Mouse (Mus musculus) ES-E14 (cell line): ENCODE measurements around the gene Sele. TPM values are rescaled to one million over a fixed set of nuclear protein-coding genes. Genes with fewer than 3 reads are reported as not detected.
"Not testable (repeated sequence)": the region's sequence is repeated elsewhere in the genome, so short reads cannot be mapped to it uniquely, and the experiment has no call there.

Experiments used
- DNase-seq: peaks from one replicate; pipeline ENCODE4 v3.0.0-alpha.2; 2013; ENCODE audit warnings: low read depth, low spot score
- H3K27ac ChIP-seq: 2 replicates; pipeline ENCODE4 v1.5.1; 2012; ENCODE audit warnings: low read depth, mild to moderate bottlenecking, low read length, moderate library complexity, mixed read lengths; ENCODE audit not compliant: poor library complexity, insufficient read depth, severe bottlenecking
- H3K36me3 ChIP-seq: 2 replicates; pipeline ENCODE4 v1.6.1; 2012; ENCODE audit warnings: mild to moderate bottlenecking, low read length, moderate library complexity, mixed read lengths; ENCODE audit not compliant: control insufficient read depth, poor library complexity, insufficient read depth, severe bottlenecking
- H3K4me1 ChIP-seq, 2 experiments: fragments of 150-350 bp in 1 of 2; sonication (generic) in 1 of 2; 2 replicates each; pipeline ENCODE4 v1.6.1; 2012; ENCODE audit warnings: low read length in 2 of 2, mild to moderate bottlenecking in 1 of 2, mixed read lengths in 1 of 2; ENCODE audit not compliant: control insufficient read depth in 2 of 2, insufficient read depth in 2 of 2, poor library complexity in 1 of 2
- H3K4me3 ChIP-seq, 2 experiments: fragments of 150-350 bp in 1 of 2; sonication (generic) in 1 of 2; 2 replicates each; pipeline ENCODE4 v1.5.1; 2012; ENCODE audit warnings: low read length in 2 of 2, low read depth in 1 of 2, mild to moderate bottlenecking in 1 of 2, mixed read lengths in 1 of 2; ENCODE audit not compliant: insufficient read depth in 1 of 2, poor library complexity in 1 of 2, severe bottlenecking in 1 of 2
- H3K9ac ChIP-seq: 2 replicates; pipeline ENCODE4 v1.6.1; 2012; ENCODE audit warnings: low read depth, mild to moderate bottlenecking, low read length, mixed read lengths; ENCODE audit not compliant: poor library complexity, insufficient read depth, severe bottlenecking
- H3K9me3 ChIP-seq: fragments of 150-350 bp; sonication (generic); 2 replicates; pipeline ENCODE4 v1.6.1; 2012; ENCODE audit warnings: low read depth, mild to moderate bottlenecking, low read length; ENCODE audit not compliant: control insufficient read depth, insufficient read depth
- CHD2 ChIP-seq: IDR thresholded peaks from 2 replicates; pipeline ENCODE4 v1.6.1; 2014; ENCODE audit warnings: mild to moderate bottlenecking, low read depth, low read length, inconsistent platforms
- HCFC1 ChIP-seq: IDR thresholded peaks from 2 replicates; pipeline ENCODE4 v1.6.1; 2012; ENCODE audit warnings: low read length, inconsistent platforms, borderline replicate concordance; ENCODE audit not compliant: insufficient read depth
- MAFK ChIP-seq: IDR thresholded peaks from 2 replicates; pipeline ENCODE4 v1.6.1; 2014; ENCODE audit warnings: mild to moderate bottlenecking, low read depth, low read length, inconsistent platforms; ENCODE audit not compliant: insufficient read depth
- ZC3H11A ChIP-seq: IDR thresholded peaks from 2 replicates; pipeline ENCODE4 v1.6.1; 2012; ENCODE audit warnings: low read depth, mild to moderate bottlenecking, inconsistent platforms, low read length, borderline replicate concordance
- ZNF384 ChIP-seq: IDR thresholded peaks from 2 replicates; pipeline ENCODE4 v1.6.1; 2012; ENCODE audit warnings: low read depth, low read length, inconsistent platforms
- in situ Hi-C, 2 experiments: fragments of 600-800 bp; cut with MboI; formaldehyde crosslinking; loops; one replicate each; pipeline ENCODE4 v1.15.1; 2025; ENCODE audit warnings: low sequenced_read_pairs in 2 of 2, inconsistent platforms in 1 of 2; ENCODE audit not compliant: unreplicated experiment in 2 of 2
- total RNA-seq: library from RNA; depleted of rRNA; stranded (reverse); fragments of 300-350 nt; gene quantifications from 2 replicates; pipeline ENCODE4 v1.2.3, GENCODE M21; 2012

Sele gene
- total RNA-seq, 1 experiment = not detected

DNA sequence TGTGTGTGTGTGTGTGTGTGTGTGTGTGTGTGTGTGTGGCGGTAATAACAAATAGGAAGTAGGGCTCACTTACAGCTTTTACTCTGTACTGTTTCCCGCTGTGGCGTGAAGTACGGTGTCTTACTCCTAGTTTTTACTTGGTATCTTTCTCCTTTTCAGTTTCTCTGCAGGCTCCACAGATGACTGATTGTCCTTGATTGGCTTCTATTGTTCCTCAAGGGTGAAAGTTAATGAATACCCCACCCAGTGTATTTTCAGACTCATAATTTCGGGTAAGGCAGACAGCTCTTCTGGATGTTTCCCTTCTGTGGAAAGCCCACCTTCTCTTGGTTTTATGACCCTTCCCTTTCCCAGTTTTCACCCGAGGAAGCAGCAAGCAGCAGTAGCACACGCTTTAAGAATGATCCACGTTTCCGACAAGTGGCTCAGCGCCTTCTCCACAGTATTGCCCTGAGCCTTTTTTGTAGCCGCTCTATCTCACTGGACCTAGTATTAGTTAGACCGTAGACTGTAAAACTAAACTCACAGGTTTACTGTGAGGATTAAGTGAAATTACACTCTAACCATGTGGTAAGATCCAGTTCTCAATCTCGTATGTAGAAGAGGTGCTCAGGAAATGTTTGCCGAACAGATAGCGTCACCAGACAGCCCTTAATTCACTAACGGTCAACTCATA lies 29.7 kb upstream of the Sele start:
- Histone ChIP-seq H3K4me3 (0 out of 4 replicates have a peak overlapping the region, but pooled peaks of 1 of the 2 experiments have one; percentile 7), H3K9ac (no peak overlapping the region), H3K9me3 (no peaks in the 10 kb centered on the region), H3K4me1 (peaks cover 6 to 10% of the 10 kb centered on the region in 2 experiments; a peak in 2 of 4 replicates), H3K36me3 (no peaks in the 10 kb centered on the region), H3K27ac (no peak overlapping the region)
- no peak for DNase-seq
- in situ Hi-C loops = no loop called here
- TF ChIP-seq MAFK (no peak), ZNF384 (no peak), HCFC1 (no peak), CHD2 (no peak), ZC3H11A (no peak)

DNA sequence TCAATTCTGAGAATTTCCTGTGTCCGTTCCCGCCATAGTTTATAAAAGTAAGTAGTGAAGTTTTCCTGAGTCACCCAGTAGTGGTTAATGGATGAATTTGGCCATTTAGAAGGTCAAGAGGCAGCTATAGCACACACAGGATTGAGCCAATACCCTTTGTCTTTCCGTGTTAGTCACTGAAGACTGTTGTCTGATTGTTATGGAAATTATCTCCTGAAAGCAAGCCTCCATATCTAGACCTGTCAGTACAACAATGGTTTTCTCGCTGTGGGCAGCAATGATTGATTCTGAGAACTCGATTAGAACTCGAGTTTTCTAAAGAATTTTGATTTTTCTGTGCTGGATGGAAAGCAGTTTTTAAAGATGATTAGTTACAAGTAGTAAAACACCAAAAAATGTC lies 28.2 kb upstream of the Sele start:
- Histone ChIP-seq H3K4me1 (peaks cover 6 to 7% of the 10 kb centered on the region in 2 experiments; a peak in 2 of 4 replicates), H3K9me3 (no peaks in the 10 kb centered on the region), H3K36me3 (no peaks in the 10 kb centered on the region), H3K4me3 (peak overlapping the region in 1 of 2 experiments; percentile 12; a peak in 1 of 4 replicates), H3K27ac (peak overlapping the region; percentile 40; the same call in 1 of the 2 replicates), H3K9ac (no peak overlapping the region)
- in situ Hi-C loops = no loop called here
- TF ChIP-seq CHD2 = 0 out of 2 replicates have a peak, but pooled peaks have one; percentile 19
- no peak for TF ChIP-seq ZC3H11A
- DNase-seq = no peak

DNA sequence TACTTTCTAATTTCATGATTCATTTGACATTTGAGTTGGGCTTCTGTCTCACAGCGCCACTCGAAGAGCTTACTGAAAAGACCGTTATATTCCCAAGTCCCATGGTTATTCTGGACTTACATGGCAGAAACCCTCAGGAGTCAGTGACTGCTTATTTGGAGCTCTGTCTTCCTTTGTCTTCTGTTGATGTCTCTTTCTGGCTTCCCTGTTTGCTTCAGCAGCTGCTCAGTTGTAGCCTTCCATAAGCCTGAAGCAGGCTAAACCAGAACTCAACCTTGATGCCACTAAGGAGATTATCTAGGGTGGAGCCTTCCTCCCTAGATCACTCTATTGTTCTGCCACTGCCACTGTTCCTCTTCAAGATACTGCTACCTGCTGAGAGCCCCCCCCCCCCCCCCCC lies 27.3 kb upstream of the Sele start:
- Histone ChIP-seq H3K4me3 (peak overlapping the region; percentile 18 to 27; a peak in 2 of 4 replicates), H3K27ac (peak overlapping the region; percentile 60; the same call in 1 of the 2 replicates)
- H3K4me1 ChIP-seq, DNase-seq, H3K9me3 ChIP-seq, H3K36me3 ChIP-seq, in situ Hi-C loops, H3K9ac ChIP-seq: not testable (repeated sequence)

DNA sequence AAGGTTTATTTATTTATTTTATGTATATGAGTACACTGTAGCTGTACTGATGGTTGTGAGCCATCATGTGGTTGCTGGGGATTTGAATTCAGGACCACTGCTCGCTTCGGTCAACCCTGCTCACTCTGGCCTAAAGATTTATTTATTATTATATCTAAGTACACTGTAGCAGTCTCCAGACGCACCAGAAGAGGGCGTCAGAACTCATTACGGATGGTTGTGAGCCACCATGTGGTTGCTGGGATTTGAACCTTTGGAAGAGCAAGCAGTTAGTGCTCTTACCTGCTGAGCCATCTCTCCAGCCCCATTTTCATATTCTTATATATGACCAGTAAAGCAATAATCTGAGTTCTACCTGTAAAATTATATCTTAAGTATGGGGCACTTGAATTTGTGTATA lies 25.9 kb upstream of the Sele start:
- H3K27ac ChIP-seq, H3K9ac ChIP-seq, DNase-seq, H3K36me3 ChIP-seq, H3K4me1 ChIP-seq, in situ Hi-C loops, H3K9me3 ChIP-seq, H3K4me3 ChIP-seq: not testable (repeated sequence)

DNA sequence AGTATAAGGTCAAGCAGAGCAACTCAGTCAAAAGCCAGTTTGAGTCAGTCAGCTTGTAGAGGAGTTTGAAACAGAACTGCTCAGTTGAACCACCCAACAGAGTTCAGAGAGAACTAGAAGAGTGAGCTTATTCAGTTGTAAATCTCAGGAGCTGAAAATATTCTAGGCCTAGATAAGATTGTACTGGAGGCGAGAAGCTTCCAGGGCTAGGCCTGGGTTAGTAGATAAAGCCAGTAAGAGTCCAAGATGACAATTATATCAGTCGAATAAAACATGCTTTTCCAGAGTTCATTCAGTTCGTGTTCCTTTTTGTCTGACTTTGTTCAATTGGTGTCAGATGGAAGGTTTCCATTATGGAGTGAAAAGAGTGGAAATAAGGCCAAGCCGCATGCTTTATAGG lies 22.3 kb upstream of the Sele start:
- H3K4me1 ChIP-seq = peaks cover 0 to 3% of the 10 kb centered on the region in 2 experiments; a peak in 1 of 4 replicates
- in situ Hi-C loops = no loop called here
- H3K9ac ChIP-seq = no peak overlapping the region
- no peak overlapping the region for H3K27ac ChIP-seq
- H3K9me3 ChIP-seq = no peaks in the 10 kb centered on the region
- H3K4me3 ChIP-seq = no peak overlapping the region
- TF ChIP-seq CHD2 = no peak
- no peak for TF ChIP-seq HCFC1
- TF ChIP-seq MAFK = no peak
- no peak for TF ChIP-seq ZNF384
- no peak for TF ChIP-seq ZC3H11A
- DNase-seq = no peak
- no peaks in the 10 kb centered on the region for H3K36me3 ChIP-seq
